Mouse (Mus musculus) hindbrain, embryonic 11.5 days (tissue): ENCODE data around the gene Krt10. TPM values are rescaled to one million over a fixed set of nuclear protein-coding genes. Genes with fewer than 3 reads are reported as not detected.
A peak's percentile ranks its signal among the peaks of the same experiment; 100 is the strongest.

Experiments used
- ATAC-seq: fragments of 200-750 bp; cut with Nextera tagmentation; 2 replicates; pipeline ENCODE4 v1.8.0; 2017; ENCODE audit warnings: mild to moderate bottlenecking, moderate TSS enrichment, moderate library complexity; ENCODE audit not compliant: low FRiP score
- DNase-seq: peaks from one replicate; pipeline ENCODE4 v3.0.0-alpha.2; 2015; ENCODE audit warnings: low spot score
- H3K27ac ChIP-seq: fragments of 300-500 bp; sonication (generic); 2 replicates; pipeline ENCODE4 v1.5.1; 2014; ENCODE audit warnings: mild to moderate bottlenecking, low read depth, low read length
- H3K27me3 ChIP-seq: fragments of 300-500 bp; sonication (generic); 2 replicates; pipeline ENCODE4 v1.6.1; 2014; ENCODE audit warnings: mild to moderate bottlenecking, low read length, moderate library complexity, mixed read lengths; ENCODE audit not compliant: control insufficient read depth, insufficient read depth
- H3K36me3 ChIP-seq: fragments of 300-500 bp; sonication (generic); 2 replicates; pipeline ENCODE4 v1.6.1; 2014; ENCODE audit warnings: mild to moderate bottlenecking, low read length, moderate library complexity, mixed read lengths; ENCODE audit not compliant: control insufficient read depth, insufficient read depth
- H3K4me1 ChIP-seq: fragments of 300-500 bp; sonication (generic); replicated peaks from 2 replicates; pipeline ENCODE4 v1.6.1; 2014; ENCODE audit warnings: low read length, mixed read lengths; ENCODE audit not compliant: control insufficient read depth, insufficient read depth
- H3K4me2 ChIP-seq: fragments of 300-500 bp; sonication (generic); replicated peaks from 2 replicates; pipeline ENCODE4 v1.6.1; 2014; ENCODE audit warnings: mild to moderate bottlenecking, low read depth, low read length
- H3K4me3 ChIP-seq: fragments of 300-500 bp; sonication (generic); 2 replicates; pipeline ENCODE4 v1.5.1; 2014; ENCODE audit warnings: low read depth, low read length
- H3K9ac ChIP-seq: fragments of 300-500 bp; sonication (generic); 2 replicates; pipeline ENCODE4 v1.6.1; 2014; ENCODE audit warnings: low read depth, low read length
- H3K9me3 ChIP-seq: fragments of 300-500 bp; sonication (generic); 2 replicates; pipeline ENCODE4 v1.6.1; 2016; ENCODE audit warnings: low read length; ENCODE audit not compliant: control insufficient read depth
- WGBS: fragments of 180-500 bp; shearing (Covaris S2); extraction: QIAGEN DNeasy Blood & Tissue Kit; methylation state at CpG from one replicate; pipeline ENCODE4 v1.1.7; 2014; 5-methylcytosine and 5-hydroxymethylcytosine counted together
- polyA plus RNA-seq: library from polyadenylated mRNA; unstranded; fragments of >200 nt; fragmentation: Nextera tagmentation; extraction: Ambion mirVana; gene quantifications from 2 replicates; pipeline ENCODE4 v1.2.1, GENCODE M21; 2014

Krt10 gene
- polyA plus RNA-seq, 1 experiment from 2014 or later, result 35.1 TPM

DNA sequence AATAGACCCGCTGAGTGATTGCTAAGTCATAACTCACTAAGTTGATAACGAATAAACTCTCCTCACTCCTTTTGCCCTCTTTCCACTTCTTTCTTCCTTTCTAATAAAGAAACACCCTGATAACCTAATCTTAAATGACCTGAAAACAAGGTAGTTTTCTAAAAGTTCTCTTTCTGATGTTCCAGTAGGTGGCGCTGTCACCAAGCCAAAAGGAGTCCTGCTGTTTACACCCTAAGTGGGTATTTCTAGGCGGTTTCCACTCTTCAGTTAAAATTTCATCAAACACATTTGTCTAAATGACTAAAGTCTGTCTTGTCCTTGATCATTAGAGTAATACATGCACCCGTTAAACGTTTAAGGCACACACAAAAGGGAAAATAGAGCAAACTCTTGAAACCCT lies 24.1 kb upstream of the Krt10 start:
- ATAC-seq, result no peak
- no peak overlapping the region for H3K4me3 ChIP-seq

DNA sequence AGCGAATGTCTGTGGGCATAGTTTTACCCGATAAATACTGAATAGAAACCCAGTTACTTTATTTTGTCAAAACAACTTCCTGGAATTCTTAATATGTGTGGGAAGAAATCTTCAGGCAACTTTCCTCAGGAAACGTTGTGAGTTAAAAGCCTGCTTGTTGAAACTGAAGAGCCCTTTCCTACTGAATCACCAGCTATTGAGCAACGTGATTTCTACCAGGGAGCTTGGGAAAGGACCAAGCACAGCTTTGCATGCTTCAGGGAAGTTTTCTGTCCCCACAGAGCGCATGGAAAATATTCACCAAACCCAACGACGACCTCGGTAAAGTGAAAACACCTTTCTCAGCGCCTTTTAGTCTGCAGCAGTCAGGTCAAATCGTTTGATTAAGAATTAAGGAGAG lies 17.0 kb upstream of the Krt10 start:
- no peaks in the 10 kb centered on the region for H3K4me1 ChIP-seq
- ATAC-seq (no peak), DNase-seq (no peak)
- H3K36me3 ChIP-seq, result no peaks in the 10 kb centered on the region
- H3K9ac ChIP-seq, result no peak overlapping the region
- no peak overlapping the region for H3K4me2 ChIP-seq
- no peak overlapping the region for H3K27ac ChIP-seq
- H3K9me3 ChIP-seq, result no peaks in the 10 kb centered on the region
- no peak overlapping the region for H3K4me3 ChIP-seq
- WGBS, result 82% methylated on average over 10 of the region's 10 CpGs
- no peaks in the 10 kb centered on the region for H3K27me3 ChIP-seq

More for the DNA sequence above, 24.1 kb upstream of the Krt10 start:
- Histone ChIP-seq H3K4me1 (no peaks in the 10 kb centered on the region), H3K9ac (no peak overlapping the region), H3K27ac (no peak overlapping the region), H3K36me3 (no peaks in the 10 kb centered on the region), H3K4me2 (no peak overlapping the region), H3K27me3 (no peaks in the 10 kb centered on the region), H3K9me3 (no peaks in the 10 kb centered on the region)
- WGBS, result 18% methylated on average over 6 of the region's 6 CpGs
- DNase-seq, result peak; percentile 62

DNA sequence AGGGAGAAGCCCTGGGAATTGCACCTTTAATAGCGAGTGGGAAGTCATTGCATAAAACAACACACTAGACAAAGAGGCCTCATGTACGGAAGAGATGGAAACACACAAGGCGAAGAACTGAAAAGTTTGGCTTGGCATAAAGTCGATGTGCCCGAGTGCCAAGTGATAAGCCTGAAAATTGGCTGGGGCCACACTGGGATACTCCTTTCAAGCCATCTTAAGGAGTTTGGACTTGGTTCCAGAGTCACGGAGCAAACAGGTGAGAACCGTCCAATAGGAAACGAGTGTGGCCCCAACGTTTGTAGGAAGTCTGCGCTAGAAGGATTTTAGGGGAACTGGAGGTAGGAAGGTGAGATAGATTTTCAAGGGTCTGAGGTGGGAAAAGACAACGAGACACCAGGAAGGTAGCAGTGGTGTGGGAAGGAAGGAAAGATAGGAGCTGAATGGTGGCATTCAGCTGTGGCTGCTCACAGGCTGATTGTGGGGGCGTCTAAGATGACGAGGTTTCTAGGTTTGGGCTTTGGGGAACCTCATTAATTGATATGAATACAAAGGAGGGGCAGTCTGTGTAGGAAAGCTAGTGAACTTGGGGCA lies 10.9 kb upstream of the Krt10 start:
- H3K4me1 ChIP-seq, result no peaks in the 10 kb centered on the region
- no peak for ATAC-seq
- no peak overlapping the region for H3K9ac ChIP-seq
- no peak overlapping the region for H3K27ac ChIP-seq
- no peaks in the 10 kb centered on the region for H3K9me3 ChIP-seq
- WGBS, result 88% methylated on average over 13 of the region's 13 CpGs
- H3K27me3 ChIP-seq, result no peaks in the 10 kb centered on the region
- H3K4me3 ChIP-seq, result no peak overlapping the region
- H3K36me3 ChIP-seq, result no peaks in the 10 kb centered on the region
- H3K4me2 ChIP-seq, result no peak overlapping the region
- no peak for DNase-seq

DNA sequence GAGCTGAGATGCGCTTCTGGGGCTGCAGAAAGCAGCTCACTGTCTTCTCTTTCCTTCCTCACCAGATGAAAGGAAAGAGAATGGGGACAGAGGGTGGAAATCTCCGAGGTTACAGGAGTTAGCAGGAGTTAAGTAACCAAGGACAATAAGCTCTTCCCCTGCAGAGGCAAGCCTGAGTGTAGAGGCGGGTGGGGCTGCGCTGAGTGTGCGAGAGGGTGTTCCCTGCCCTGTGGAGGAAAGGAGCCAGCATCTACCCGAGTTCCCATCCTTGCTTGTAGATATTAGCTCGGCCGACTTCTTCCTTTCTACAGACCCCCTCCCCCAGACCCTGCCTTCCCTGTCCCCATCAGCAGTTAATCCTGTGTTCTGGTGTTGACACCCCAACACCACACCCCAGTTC lies 9.7 kb upstream of the Krt10 start:
- no peaks in the 10 kb centered on the region for H3K36me3 ChIP-seq
- no peaks in the 10 kb centered on the region for H3K4me1 ChIP-seq
- no peaks in the 10 kb centered on the region for H3K9me3 ChIP-seq
- 70% methylated on average over 8 of the region's 8 CpGs for WGBS
- no peak for ATAC-seq
- no peak overlapping the region for H3K4me2 ChIP-seq
- no peak overlapping the region for H3K4me3 ChIP-seq
- no peaks in the 10 kb centered on the region for H3K27me3 ChIP-seq
- H3K9ac ChIP-seq, result no peak overlapping the region
- no peak for DNase-seq
- no peak overlapping the region for H3K27ac ChIP-seq

DNA sequence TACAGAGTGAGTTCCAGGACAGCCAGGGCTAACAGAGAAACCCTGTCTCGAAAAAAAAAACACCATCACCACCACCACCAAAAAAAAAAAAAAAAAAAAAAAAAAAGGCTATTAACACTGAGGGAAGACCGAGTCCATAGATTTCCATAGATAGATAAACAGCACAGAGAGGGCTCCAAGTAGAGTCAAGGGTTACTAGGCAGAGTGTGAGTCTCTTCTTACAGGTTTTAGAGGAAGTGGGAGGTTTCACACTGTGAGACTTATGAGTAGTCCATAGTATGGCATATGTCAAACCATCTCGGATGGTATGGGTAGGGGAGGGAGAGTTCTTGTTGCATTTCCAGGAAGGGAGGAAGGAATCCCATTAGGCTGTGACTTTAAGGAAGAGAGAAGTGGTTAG lies 8.9 kb upstream of the Krt10 start:
- DNase-seq, result no peak
- ATAC-seq, result no peak
- no peak overlapping the region for H3K27ac ChIP-seq
- no peaks in the 10 kb centered on the region for H3K4me1 ChIP-seq
- no peaks in the 10 kb centered on the region for H3K36me3 ChIP-seq
- H3K4me2 ChIP-seq, result no peak overlapping the region
- no peak overlapping the region for H3K9ac ChIP-seq
- 81% methylated on average over 3 of the region's 3 CpGs for WGBS
- H3K4me3 ChIP-seq, result no peak overlapping the region
- no peaks in the 10 kb centered on the region for H3K9me3 ChIP-seq
- H3K27me3 ChIP-seq, result no peaks in the 10 kb centered on the region

DNA sequence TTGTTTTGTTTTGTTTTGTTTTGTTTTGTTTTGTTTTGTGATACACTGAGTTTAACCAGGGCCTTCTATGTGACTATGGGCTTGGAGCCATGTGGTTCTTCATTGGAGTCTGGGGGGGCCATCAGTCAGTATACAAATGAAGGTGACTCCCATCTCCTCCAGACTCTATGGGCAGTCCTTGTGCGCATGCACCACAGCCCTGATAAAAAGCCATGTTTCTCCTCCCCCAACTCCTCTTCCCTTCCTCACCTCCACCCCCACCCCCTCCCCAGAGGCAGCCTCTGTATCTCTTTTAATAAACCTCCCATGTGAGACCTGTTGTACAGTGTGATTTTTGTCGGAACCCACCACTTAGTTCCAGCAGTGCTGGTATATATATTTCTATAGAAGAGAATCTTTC lies 7.5 kb upstream of the Krt10 start:
- DNase-seq (no peak), ATAC-seq (no peak)
- H3K9me3 ChIP-seq, result no peaks in the 10 kb centered on the region
- H3K9ac ChIP-seq, result no peak overlapping the region
- WGBS, result 94% methylated on average over 2 of the region's 2 CpGs
- no peak overlapping the region for H3K27ac ChIP-seq
- H3K4me3 ChIP-seq, result no peak overlapping the region
- no peaks in the 10 kb centered on the region for H3K27me3 ChIP-seq
- H3K36me3 ChIP-seq, result no peaks in the 10 kb centered on the region
- H3K4me2 ChIP-seq, result no peak overlapping the region
- H3K4me1 ChIP-seq, result no peaks in the 10 kb centered on the region

DNA sequence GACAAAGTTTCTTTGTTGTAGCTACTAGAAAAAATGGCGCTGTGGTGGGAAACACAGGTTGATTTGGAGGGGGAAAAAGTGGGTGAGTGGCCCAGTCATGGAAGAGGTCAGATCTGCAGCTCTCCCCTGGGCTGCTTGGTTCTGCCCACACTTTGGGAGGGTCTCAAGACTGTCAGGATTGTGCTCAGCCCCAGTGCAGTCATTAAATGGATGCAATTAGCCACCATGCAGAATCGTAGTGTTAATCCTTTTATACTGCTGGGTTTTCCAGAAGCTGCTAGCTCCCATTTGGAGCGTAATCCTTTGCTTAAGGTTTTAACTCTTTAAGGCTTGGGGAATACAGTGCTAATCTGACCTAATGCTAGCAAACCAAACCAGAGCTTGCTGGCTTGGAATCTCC lies 6.9 kb upstream of the Krt10 start:
- Histone ChIP-seq H3K9me3 (no peaks in the 10 kb centered on the region), H3K27me3 (no peaks in the 10 kb centered on the region), H3K4me1 (no peaks in the 10 kb centered on the region), H3K27ac (no peak overlapping the region), H3K4me2 (no peak overlapping the region), H3K36me3 (no peaks in the 10 kb centered on the region), H3K4me3 (no peak overlapping the region), H3K9ac (no peak overlapping the region)
- ATAC-seq (no peak), DNase-seq (no peak)
- 71% methylated on average over 3 of the region's 3 CpGs for WGBS

DNA sequence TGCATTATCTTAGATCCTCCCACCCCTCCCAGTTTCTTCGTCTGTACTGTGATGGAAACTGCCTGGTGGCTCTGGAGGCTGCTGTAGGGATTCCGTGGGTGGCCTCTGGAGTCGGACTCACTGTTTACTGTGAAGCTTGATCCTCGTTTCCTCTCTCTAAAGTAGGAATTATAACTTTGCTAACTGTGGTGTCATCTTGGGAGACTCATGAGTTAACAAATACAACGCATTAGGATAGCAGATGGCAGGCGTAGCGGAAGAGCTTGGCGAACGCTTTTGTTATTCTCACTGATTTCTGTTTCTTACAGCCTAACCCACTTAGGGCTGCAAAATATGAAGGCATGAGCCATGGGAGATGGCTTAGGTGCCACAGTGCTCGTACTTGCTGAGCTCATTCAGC lies 3.3 kb upstream of the Krt10 start:
- no peak for ATAC-seq

DNA sequence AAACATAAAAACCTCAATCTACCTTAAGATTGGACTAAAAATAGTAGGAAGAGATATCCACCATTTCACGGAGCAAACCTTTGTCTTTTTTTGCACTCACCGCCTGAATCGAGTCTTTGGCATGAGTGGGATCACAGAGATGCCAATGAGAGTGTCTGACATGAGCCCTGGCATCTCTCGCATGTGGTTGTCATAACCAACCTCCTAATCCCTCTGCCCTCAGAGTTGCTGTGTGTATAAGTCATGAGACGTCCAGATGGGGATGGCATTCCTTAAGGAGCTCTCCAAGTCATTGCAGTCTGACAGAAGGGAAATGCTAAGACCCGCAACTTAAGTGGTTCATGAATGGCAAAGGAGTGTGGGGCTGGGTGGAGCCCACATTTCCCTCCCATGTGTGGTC lies 2.2 kb upstream of the Krt10 start:
- Histone ChIP-seq H3K4me1 (no peaks in the 10 kb centered on the region), H3K9me3 (no peaks in the 10 kb centered on the region), H3K27ac (no peak overlapping the region), H3K9ac (no peak overlapping the region), H3K4me2 (no peak overlapping the region), H3K36me3 (no peaks in the 10 kb centered on the region), H3K4me3 (no peak overlapping the region), H3K27me3 (no peaks in the 10 kb centered on the region)
- DNase-seq (no peak), ATAC-seq (no peak)
- 86% methylated on average over 6 of the region's 6 CpGs for WGBS

More for the DNA sequence above, 3.3 kb upstream of the Krt10 start:
- Histone ChIP-seq H3K4me2 (no peak overlapping the region), H3K4me3 (no peak overlapping the region), H3K36me3 (no peaks in the 10 kb centered on the region), H3K9ac (no peak overlapping the region), H3K27me3 (no peaks in the 10 kb centered on the region), H3K9me3 (no peaks in the 10 kb centered on the region), H3K4me1 (no peaks in the 10 kb centered on the region), H3K27ac (no peak overlapping the region)
- 86% methylated on average over 10 of the region's 10 CpGs for whole genome bisulfite sequencing
- DNase-seq, result no peak
